ENCODE assay signal across 13 mouse cellular contexts in the genomic region with DNA sequence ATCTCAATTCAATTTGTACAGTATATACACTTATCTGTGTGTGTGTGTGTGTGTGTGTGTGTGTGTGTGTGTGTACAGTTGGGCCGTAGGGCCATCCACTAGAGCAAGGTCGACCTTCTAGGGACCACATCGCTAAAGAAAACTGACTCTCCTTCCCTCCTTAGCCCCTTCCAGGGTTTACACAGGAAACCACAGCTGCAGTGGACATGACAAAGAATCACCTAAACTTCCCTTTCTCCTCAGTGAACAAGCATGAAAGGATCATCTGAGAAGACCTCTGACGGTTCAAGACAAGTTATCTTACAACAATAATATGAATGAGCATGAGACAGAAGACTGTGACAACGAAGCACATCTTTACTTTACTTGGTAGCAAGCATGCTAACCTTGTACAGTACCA. TPM values are rescaled to one million over a fixed set of nuclear protein-coding genes. Genes with fewer than 3 reads are reported as not detected.
DNase-seq lines count a peak whose midpoint lies in the region; ATAC-seq and TF ChIP-seq lines count a peak whose summit lies in the region.
"Had no signal": no experiment of that assay in that cellular context is flagged by ENCODE, and none has a peak within 500 bp of the region (broad histone marks: within the 10 kb centered on the region; RNA-seq: fewer than 3 reads in every experiment).

No protein-coding gene starts in this region.

- H3K4me3 ChIP-seq in kidney, adult 2 months (ENCODE audit: insufficient read depth, low read depth, low read length), result no peak overlapping the region
- peak overlapping the region; percentile 78; the same call in 1 of the 2 replicates for H3K4me3 ChIP-seq in hindbrain, embryonic 14.5 days (replicated peaks; ENCODE audit: low read length)
- H3K4me3 ChIP-seq in midbrain, embryonic 14.5 days (replicated peaks; ENCODE audit: low read depth, low read length), result peak overlapping the region; percentile 56

- WGBS in kidney, adult 2 months, result 36% methylated on average over 5 of the region's 5 CpGs
- 16% methylated on average over 5 of the region's 5 CpGs for WGBS in hindbrain, embryonic 14.5 days
- WGBS in midbrain, embryonic 14.5 days, result 20% methylated on average over 5 of the region's 5 CpGs

- peak overlapping the region; percentile 96 for H3K4me2 ChIP-seq in hindbrain, embryonic 14.5 days (replicated peaks)
- peak overlapping the region; percentile 94 for H3K4me2 ChIP-seq in midbrain, embryonic 14.5 days (ENCODE audit: low read length)

- ATAC-seq in hindbrain, embryonic 14.5 days (ENCODE audit: low FRiP score), result no peak
- no peak for ATAC-seq in midbrain, embryonic 14.5 days (ENCODE audit: low FRiP score, low TSS enrichment)
- ATAC-seq: inflammation-experienced regulatory T-cells, adult 6 months had no signal

- H3K27me3 ChIP-seq in kidney, adult 2 months (replicated peaks; ENCODE audit: control insufficient read depth, insufficient read depth, low read length), result no peaks in the 10 kb centered on the region
- peaks cover 36% of the 10 kb centered on the region for H3K27me3 ChIP-seq in hindbrain, embryonic 14.5 days (ENCODE audit: control insufficient read depth, insufficient read depth, low read length)
- peaks cover 22% of the 10 kb centered on the region for H3K27me3 ChIP-seq in midbrain, embryonic 14.5 days (ENCODE audit: control insufficient read depth, insufficient read depth, low read length)

- no peak for TF ChIP-seq POLR2A in kidney, adult 2 months (IDR thresholded peaks at IDR 0.05; ENCODE audit: low read depth, low read length)

- H3K27ac ChIP-seq in kidney, adult 2 months (ENCODE audit: insufficient read depth, low read depth, low read length), result peak overlapping the region; percentile 78
- H3K27ac ChIP-seq in hindbrain, embryonic 14.5 days, result no peak overlapping the region
- no peak overlapping the region for H3K27ac ChIP-seq in midbrain, embryonic 14.5 days (replicated peaks; ENCODE audit: low read depth, low read length)
- H3K27ac ChIP-seq: limb, embryonic 10.5 days had no signal

- H3K36me3 ChIP-seq in kidney, adult 2 months (ENCODE audit: control insufficient read depth, insufficient read depth, low read length), result peaks cover 13% of the 10 kb centered on the region
- no peaks in the 10 kb centered on the region for H3K36me3 ChIP-seq in hindbrain, embryonic 14.5 days (replicated peaks; ENCODE audit: control insufficient read depth, insufficient read depth)
- H3K36me3 ChIP-seq in midbrain, embryonic 14.5 days (ENCODE audit: control insufficient read depth, insufficient read depth, low read length), result no peaks in the 10 kb centered on the region
- H3K36me3 ChIP-seq: G1E; limb, embryonic 10.5 days had no signal

- no peaks in the 10 kb centered on the region for H3K9me3 ChIP-seq in hindbrain, embryonic 14.5 days (ENCODE audit: control insufficient read depth, low read length)
- no peaks in the 10 kb centered on the region for H3K9me3 ChIP-seq in midbrain, embryonic 14.5 days (ENCODE audit: control insufficient read depth, low read length)
- H3K9me3 ChIP-seq: G1E; limb, embryonic 10.5 days had no signal

- DNase-seq in embryo, embryonic 10.5 days (ENCODE audit: low spot score), result peak; percentile 19
- no peak for DNase-seq in embryo, embryonic 11 days
- DNase-seq in kidney, adult 2 months, result no peak
- DNase-seq in kidney, adult 9 months, result no peak
- peak; percentile 25 for DNase-seq in hindbrain, embryonic 14.5 days (ENCODE audit: low spot score)
- DNase-seq in midbrain, embryonic 14.5 days, result peak; percentile 5
- no peak for DNase-seq in testis, postnatal 10 days (ENCODE audit: low spot score)
- no peak for DNase-seq in urinary bladder, postnatal 10 days (ENCODE audit: low spot score)
- DNase-seq: cerebellum, postnatal 36 days; lung, postnatal 36 days had no signal

- no peak for TF ChIP-seq CTCF in kidney, adult 2 months (conservative IDR thresholded peaks at IDR 0.05; ENCODE audit: insufficient read depth, insufficient read length, low read depth, low read length)

- peaks cover 18% of the 10 kb centered on the region; the same call in 1 of the 2 replicates for H3K4me1 ChIP-seq in kidney, adult 2 months (ENCODE audit: control insufficient read depth, insufficient read depth, low read length)
- H3K4me1 ChIP-seq in hindbrain, embryonic 14.5 days (replicated peaks; ENCODE audit: control insufficient read depth, insufficient read depth, low read length), result peaks cover 9% of the 10 kb centered on the region
- H3K4me1 ChIP-seq in midbrain, embryonic 14.5 days (ENCODE audit: control insufficient read depth, insufficient read depth, low read length), result no peaks in the 10 kb centered on the region; the same call in 1 of the 2 replicates

- H3K9ac ChIP-seq in hindbrain, embryonic 14.5 days, result no peak overlapping the region
- no peak overlapping the region for H3K9ac ChIP-seq in midbrain, embryonic 14.5 days (replicated peaks; ENCODE audit: low read length)

RNA-seq across cellular contexts. Expression of gene Slc27a2, which starts 0.3 kb away (rescaled TPM):
- polyA plus RNA-seq in kidney, adult 2 months (2012; rRNA removed), result 1,333 and 1,911 TPM in 2 replicates
- polyA plus RNA-seq in hindbrain, embryonic 14.5 days (2014; fragmentation: Nextera tagmentation; extraction: Ambion mirVana), result 9.7 and 13.4 TPM in 2 replicates
- polyA plus RNA-seq in midbrain, embryonic 14.5 days (2014; fragmentation: Nextera tagmentation; extraction: Ambion mirVana), result 9.6 and 10.5 TPM in 2 replicates
- polyA plus RNA-seq: G1E; inflammation-experienced regulatory T-cells, adult 6 months had no signal

RNA-seq across cellular contexts. Expression of gene Atp8b4, which starts 51.4 kb away (rescaled TPM):
- 0.81 and 0.97 TPM in 2 replicates for polyA plus RNA-seq in kidney, adult 2 months (2012; rRNA removed)
- polyA plus RNA-seq in hindbrain, embryonic 14.5 days (2014; fragmentation: Nextera tagmentation; extraction: Ambion mirVana), result 0.08 TPM in 1 of 2 replicates, not detected in the other
- polyA plus RNA-seq in midbrain, embryonic 14.5 days (2014; fragmentation: Nextera tagmentation; extraction: Ambion mirVana), result 0.13 TPM in 1 of 2 replicates, not detected in the other

Comparison
In these comparisons a context has a peak if more than half of its experiments do, and no peak if none do; other contexts are left out.
1. DNase-seq: peak in embryo, embryonic 10.5 days (single experiment), hindbrain, embryonic 14.5 days (single experiment) and midbrain, embryonic 14.5 days (single experiment); none in embryo, embryonic 11 days (single experiment), kidney, adult 2 months (single experiment), kidney, adult 9 months (single experiment), testis, postnatal 10 days (single experiment) and urinary bladder, postnatal 10 days (single experiment).
2. RNA of gene Slc27a2, which starts 0.3 kb away (polyA plus RNA-seq): 1,333 to 1,911 TPM in kidney, adult 2 months; 9.6 to 10.5 TPM in midbrain, embryonic 14.5 days and 9.7 to 13.4 TPM in hindbrain, embryonic 14.5 days; every median in the first group is over 10 times any median in the second.